Mouse (Mus musculus): ENCODE measurements around the gene Adamtsl1. TPM values are rescaled to one million over a fixed set of nuclear protein-coding genes. Genes with fewer than 3 reads are reported as not detected.

Adamtsl1 gene
- polyA plus RNA-seq, 1 experiment = not detected

- TF ChIP-seq GATA1 (IDR thresholded peaks at IDR 0.05; ENCODE audit: low read length) = no peak
Observed at GRCm38 (mm10) chr4:86024573-86025160, 510.7 kb downstream of the Adamtsl1 start.

GRCm38 (mm10) chr4:86029486-86029885 lies 515.5 kb downstream of the Adamtsl1 start:
- no peak for TF ChIP-seq GATA1 (IDR thresholded peaks at IDR 0.05; ENCODE audit: low read length)

GRCm38 (mm10) chr4:86030208-86030607 lies 516.2 kb downstream of the Adamtsl1 start:
- TF ChIP-seq GATA1 (IDR thresholded peaks at IDR 0.05; ENCODE audit: low read length) = no peak

GRCm38 (mm10) chr4:86031041-86031440 lies 517.1 kb downstream of the Adamtsl1 start:
- no peak for TF ChIP-seq GATA1 (IDR thresholded peaks at IDR 0.05; ENCODE audit: low read length)

- TF ChIP-seq GATA1 (IDR thresholded peaks at IDR 0.05; ENCODE audit: low read length) = no peak
Observed at GRCm38 (mm10) chr4:86040921-86041320, 526.9 kb downstream of the Adamtsl1 start.

- no peak for TF ChIP-seq GATA1 (IDR thresholded peaks at IDR 0.05; ENCODE audit: low read length)
Observed at GRCm38 (mm10) chr4:86045448-86045847, 531.5 kb downstream of the Adamtsl1 start.

GRCm38 (mm10) chr4:86045876-86046275 lies 531.9 kb downstream of the Adamtsl1 start:
- no peak for TF ChIP-seq GATA1 (IDR thresholded peaks at IDR 0.05; ENCODE audit: low read length)

GRCm38 (mm10) chr4:86046881-86047280 lies 532.9 kb downstream of the Adamtsl1 start:
- no peak for TF ChIP-seq GATA1 (IDR thresholded peaks at IDR 0.05; ENCODE audit: low read length)

- no peak for TF ChIP-seq GATA1 (IDR thresholded peaks at IDR 0.05; ENCODE audit: low read length)
Observed at GRCm38 (mm10) chr4:86053487-86054237, 539.7 kb downstream of the Adamtsl1 start.

- no peak for TF ChIP-seq GATA1 (IDR thresholded peaks at IDR 0.05; ENCODE audit: low read length)
Observed at GRCm38 (mm10) chr4:86060614-86061013, 546.6 kb downstream of the Adamtsl1 start.

GRCm38 (mm10) chr4:86068376-86068775 lies 554.4 kb downstream of the Adamtsl1 start:
- TF ChIP-seq GATA1 (IDR thresholded peaks at IDR 0.05; ENCODE audit: low read length) = no peak

- no peak for TF ChIP-seq GATA1 (IDR thresholded peaks at IDR 0.05; ENCODE audit: low read length)
Observed at GRCm38 (mm10) chr4:86068875-86069718, 555.1 kb downstream of the Adamtsl1 start.

- TF ChIP-seq GATA1 (IDR thresholded peaks at IDR 0.05; ENCODE audit: low read length) = no peak
Observed at GRCm38 (mm10) chr4:86074871-86075270, 560.9 kb downstream of the Adamtsl1 start.

GRCm38 (mm10) chr4:86077355-86077754 lies 563.4 kb downstream of the Adamtsl1 start:
- TF ChIP-seq GATA1 (IDR thresholded peaks at IDR 0.05; ENCODE audit: low read length) = no peak

- no peak for TF ChIP-seq GATA1 (IDR thresholded peaks at IDR 0.05; ENCODE audit: low read length)
Observed at GRCm38 (mm10) chr4:86077854-86078253, 563.9 kb downstream of the Adamtsl1 start.

- TF ChIP-seq GATA1 (IDR thresholded peaks at IDR 0.05; ENCODE audit: low read length) = no peak
Observed at GRCm38 (mm10) chr4:86087508-86087907, 573.5 kb downstream of the Adamtsl1 start.
